Mouse (Mus musculus): Measurements from ENCODE around the gene Gm5773.
"Not testable (repeated sequence)": the region's sequence is repeated elsewhere in the genome, so short reads cannot be mapped to it uniquely, and the experiment has no call there.

Gm5773 gene

GRCm38 (mm10) chr3:93772700-93773099 lies at the start of gene Gm5773:
TSS of gene Gm5773 (plus strand) at chr3:93773000.
- not testable (repeated sequence) for DNase-seq

- not testable (repeated sequence) for DNase-seq
Observed at GRCm38 (mm10) chr3:93745475-93745874, 27.3 kb upstream of the Gm5773 start.

DNA sequence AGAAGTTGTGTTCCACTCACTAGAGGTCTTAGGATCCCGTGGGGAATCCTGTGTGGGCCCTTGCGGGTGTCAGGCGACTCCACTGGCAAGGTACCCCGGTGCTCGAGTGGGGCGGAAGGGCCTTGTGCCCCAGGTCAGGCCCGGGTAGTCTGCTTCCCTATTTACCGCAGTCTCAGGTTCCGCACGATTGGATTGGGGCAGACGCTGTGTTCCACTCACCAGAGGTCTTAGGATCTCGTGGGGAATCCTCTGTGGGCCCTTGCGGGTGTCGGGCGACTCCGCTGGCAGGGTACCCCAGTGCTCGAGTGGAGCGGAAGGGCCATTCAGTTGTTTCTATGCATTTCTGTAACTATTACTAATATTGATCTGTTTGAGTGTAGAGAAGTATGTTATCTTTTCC lies 18.8 kb upstream of the Gm5773 start:
- DNase-seq = not testable (repeated sequence)

DNA sequence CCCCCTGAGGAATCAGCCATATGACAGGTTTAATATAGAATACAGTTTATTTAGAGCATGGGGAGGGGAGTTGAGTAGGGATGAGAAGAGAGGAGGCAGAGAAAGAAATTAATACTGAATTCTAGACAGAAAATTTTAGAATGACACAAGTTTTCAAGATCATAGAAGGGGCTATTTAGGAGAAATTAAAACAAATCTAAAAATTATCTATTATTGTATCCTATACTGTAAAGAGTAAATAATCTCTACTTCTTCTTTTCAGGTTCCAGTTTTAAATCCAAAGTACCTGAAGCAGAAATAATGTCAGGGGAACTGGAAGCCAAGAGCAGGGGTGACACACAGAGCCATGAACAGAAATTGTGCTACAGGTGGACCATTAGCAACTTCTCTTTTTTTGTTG lies 23.3 kb downstream of the Gm5773 start, which contains the start of gene Tdpoz4:
Tdpoz4 (plus strand) TSS at position 301 of the 400 bp plus-strand sequence.
- not testable (repeated sequence) for DNase-seq

GRCm38 (mm10) chr3:93813341-93813740 lies 40.5 kb downstream of the Gm5773 start:
- not testable (repeated sequence) for DNase-seq

All from spleen, adult 18-20 months (tissue).